Mouse (Mus musculus) G1E-ER4 (cell line): ENCODE measurements around the gene Esrrg. TPM values are rescaled to one million over a fixed set of nuclear protein-coding genes. Genes with fewer than 3 reads are reported as not detected.

Experiments
- GATA1 ChIP-seq: IDR thresholded peaks from one replicate; pipeline ENCODE4 v1.8.0; 2012; ENCODE audit warnings: low read length, inconsistent platforms
- polyA plus RNA-seq: library from polyadenylated mRNA; stranded (reverse); fragments of >175 nt; gene quantifications from 2 replicates; pipeline ENCODE4 v1.2.3, GENCODE M21; 2012

Gene Esrrg
- polyA plus RNA-seq, result not detected in 2 replicates

DNA sequence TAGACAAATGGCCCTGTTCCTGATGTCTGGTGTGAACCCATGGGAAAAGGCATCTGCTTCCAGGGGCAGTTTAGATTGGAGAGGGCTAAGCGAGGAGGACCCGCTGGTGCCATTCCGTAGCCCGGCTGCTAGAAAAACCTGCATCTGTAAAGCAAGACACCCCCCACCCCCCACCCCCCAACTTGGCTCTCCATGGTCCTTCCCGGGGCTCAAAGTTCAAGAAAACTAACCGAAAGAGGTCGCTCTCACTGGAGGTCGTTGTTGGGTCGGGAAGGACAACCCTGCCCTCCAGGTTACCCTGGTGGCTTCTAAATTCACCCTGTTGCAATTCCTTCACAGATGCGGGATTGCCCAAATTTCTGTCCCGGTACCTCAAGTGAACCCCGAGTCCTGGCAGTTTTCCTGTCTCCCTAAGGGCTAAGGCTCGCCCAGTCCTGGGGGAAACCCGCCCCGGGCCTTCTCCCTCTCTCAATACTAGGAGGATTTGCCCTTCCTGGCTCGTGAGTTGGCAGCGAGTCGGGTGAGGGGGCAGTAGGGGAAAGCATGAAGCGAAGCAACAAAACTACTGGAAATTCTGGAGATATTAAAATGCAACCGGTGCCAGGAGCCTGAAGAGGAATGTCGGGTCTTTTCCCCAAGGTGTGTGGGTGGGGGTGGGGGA lies at the start of gene Esrrg:
Esrrg (plus strand) TSS at position 531 of the 661 bp plus-strand sequence.
- TF ChIP-seq GATA1, result no peak

DNA sequence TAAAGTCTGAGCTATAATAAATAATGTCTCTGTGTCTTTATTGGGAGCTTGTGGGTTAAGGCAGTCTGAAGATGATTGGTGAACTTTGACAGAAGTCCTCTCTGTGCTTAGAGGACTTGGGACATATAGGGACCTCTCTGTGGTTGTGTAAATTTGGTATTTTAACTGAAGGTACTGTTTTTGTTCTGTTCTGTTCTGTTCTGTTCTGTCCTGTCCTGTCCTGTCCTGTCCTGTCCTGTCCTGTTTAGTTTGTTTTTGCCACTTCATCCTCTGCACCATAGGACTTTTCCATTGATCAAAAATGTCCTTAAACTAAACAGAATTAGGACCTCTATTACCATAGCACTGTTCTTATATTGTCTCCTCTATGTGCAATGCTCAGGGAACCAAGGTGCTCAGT lies 24.6 kb upstream of the Esrrg start:
- TF ChIP-seq GATA1, result no peak

DNA sequence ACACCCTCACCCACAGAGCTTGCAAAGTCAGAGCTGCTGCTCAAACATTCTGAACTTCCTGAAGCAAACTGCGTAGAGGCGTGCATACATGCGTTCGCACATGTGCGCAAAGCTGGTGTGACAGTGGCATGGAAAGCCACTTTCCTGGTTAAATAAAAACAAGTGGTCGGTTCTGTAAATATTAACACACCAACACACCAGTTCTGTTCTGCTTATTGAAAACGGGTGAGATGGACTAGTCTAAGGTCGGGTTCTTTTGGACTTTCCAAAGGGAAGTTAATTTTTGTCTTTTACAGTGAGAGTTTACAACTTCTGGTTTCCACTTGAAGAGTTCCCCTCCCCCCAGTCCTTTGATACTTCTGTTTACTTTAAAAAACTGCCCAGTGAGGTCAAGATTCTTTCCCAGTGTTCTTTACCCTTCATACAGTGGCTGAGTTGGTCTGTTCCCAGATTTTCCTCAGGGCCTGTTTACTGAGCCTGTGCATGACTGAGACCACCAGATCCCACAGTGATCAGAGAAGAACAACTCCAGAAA lies 22.0 kb upstream of the Esrrg start:
- no peak for TF ChIP-seq GATA1

DNA sequence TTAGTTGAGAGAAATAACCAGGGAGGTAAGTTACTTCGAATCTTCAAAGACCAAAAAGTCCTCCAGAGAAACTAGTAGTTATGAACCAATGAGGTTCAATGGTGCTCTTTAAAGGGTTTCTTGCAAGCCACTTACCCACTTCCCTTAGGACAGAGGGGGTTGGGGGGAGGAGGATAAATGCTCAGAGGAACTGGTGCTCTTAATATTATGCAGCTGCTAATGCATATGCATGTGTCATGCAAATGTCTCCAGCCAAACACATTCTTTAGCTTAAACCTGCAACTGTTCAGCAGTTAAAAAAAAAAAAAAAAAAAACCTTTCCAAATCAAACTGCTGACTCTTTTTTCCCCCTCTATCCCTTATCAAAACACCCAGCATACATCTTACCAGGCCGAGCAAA lies 5.6 kb upstream of the Esrrg start:
- TF ChIP-seq GATA1, result no peak

DNA sequence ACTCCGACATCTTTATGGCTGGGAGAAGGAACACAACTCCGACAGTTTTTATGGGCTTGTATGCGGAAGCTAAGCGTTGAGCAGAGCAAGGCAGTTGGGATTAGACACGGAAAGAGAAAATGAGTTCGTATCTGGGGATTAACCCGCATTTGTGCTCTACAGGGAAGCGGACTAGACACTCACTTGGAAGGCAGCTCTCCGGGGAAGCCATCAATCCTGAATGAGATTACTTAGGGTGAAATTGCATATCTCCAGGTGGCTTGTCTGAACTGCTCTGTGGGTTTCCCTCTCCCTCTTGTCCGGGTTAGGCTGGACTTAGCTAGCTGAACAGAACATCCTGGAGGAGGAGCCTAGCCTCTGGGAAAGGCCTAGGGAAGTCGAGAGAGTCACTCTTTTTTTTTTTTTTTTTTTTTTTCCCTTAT lies 4.5 kb upstream of the Esrrg start:
- no peak for TF ChIP-seq GATA1

DNA sequence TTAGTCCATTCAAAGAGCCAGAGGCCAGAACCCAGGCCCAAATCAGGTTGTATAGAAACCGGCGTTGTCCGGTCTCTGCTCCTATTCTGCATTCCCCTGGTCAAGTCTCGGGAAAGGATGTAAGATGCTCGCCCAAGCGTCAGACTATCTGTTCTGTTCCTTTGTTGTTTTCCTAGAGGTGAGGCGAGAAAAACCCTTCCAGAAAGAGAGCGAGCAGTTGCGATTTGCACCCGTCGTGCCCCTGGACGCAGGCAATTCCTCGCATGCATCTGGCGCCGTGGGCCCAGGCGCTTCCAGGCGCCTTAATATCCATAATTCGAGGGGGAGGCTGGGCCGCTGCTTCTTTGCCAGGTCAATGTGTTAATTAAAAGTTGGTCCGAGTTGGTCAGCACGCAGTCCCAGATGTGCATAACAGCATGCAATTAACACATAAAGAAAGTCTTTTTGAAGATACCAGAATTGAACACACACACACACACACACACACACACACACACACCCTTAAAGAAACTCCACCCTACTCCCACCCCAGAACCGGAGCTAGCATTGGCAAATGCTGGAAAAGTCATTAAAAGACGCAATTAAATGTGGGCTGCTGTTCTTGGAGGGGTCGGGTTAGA lies 3.8 kb upstream of the Esrrg start:
- no peak for TF ChIP-seq GATA1

DNA sequence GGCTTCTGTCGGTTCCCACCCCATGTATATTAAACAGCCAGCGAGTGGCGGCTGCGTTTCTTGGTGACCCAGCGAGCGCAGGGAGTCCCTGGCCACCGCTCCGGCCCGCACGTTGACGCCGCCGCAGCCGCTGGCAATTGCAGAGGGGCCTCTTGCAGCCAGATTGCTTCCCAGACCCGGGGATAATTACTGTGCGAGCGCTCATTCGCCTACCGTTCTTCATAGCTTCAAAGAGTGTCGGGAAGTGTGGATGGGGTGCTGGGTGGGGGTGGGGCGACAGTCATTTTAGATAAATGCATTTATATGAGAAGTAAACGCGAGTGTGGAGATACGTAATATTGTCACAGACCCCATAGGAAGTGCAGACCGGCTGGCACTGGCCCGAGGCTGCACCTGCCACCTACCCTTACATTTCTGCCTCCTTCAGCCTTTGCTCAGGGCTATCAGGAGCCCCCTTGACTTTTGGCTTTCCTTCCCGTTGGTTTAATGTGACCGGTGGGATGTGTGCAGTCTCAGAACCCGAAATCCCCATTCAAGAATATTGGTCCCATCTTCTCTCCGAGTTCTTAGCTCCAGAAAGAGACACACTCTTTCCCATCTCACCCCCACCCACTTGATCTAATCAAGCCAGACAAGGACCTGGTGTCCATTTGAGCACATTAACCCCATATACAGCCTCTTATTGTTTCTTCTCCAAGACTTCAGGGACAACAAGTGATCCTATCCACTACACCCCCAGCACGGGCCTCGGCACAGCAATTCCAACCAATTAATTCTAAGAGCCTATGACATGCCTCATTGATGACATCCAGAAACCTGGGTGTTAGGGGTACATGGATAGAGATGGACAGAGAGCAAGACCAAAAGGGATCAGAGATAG lies 3.0 kb upstream of the Esrrg start:
- no peak for TF ChIP-seq GATA1

DNA sequence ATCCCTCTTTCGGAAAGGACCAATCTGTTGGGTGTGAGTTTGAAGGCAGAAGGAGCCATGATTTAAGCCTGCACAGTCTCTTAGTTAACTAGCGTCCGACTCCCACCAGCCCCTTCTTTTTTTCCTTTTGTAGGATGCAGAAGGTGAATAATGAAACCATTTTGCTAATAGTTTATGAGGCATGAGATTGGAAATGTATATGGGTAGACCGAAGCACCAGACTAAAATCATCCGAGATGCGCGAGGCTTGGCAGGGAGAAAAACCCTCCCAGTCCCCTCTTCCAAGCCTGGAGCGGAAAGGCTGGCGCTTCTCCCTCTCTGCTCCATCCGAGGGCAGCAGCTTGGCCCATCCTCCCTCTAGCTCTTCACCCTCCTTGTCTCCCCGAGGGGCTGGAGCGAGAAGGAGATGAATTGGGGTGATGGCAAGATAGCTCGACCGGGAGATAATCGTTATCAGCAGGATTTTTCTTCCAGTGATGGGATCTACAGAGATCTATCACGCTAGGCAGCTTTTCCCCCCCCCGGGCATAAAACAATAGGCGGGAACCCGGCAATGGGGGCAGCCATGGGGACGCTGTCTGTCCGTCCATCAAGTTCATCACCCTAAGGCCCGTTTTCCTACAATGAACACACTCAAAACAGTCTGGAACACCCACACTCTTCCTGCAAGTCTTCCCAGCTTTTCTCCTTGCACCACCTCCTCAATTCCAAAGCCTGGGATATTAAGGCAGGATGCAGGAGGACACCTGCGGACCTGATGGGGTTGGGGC lies 2.1 kb upstream of the Esrrg start:
- TF ChIP-seq GATA1, result no peak

DNA sequence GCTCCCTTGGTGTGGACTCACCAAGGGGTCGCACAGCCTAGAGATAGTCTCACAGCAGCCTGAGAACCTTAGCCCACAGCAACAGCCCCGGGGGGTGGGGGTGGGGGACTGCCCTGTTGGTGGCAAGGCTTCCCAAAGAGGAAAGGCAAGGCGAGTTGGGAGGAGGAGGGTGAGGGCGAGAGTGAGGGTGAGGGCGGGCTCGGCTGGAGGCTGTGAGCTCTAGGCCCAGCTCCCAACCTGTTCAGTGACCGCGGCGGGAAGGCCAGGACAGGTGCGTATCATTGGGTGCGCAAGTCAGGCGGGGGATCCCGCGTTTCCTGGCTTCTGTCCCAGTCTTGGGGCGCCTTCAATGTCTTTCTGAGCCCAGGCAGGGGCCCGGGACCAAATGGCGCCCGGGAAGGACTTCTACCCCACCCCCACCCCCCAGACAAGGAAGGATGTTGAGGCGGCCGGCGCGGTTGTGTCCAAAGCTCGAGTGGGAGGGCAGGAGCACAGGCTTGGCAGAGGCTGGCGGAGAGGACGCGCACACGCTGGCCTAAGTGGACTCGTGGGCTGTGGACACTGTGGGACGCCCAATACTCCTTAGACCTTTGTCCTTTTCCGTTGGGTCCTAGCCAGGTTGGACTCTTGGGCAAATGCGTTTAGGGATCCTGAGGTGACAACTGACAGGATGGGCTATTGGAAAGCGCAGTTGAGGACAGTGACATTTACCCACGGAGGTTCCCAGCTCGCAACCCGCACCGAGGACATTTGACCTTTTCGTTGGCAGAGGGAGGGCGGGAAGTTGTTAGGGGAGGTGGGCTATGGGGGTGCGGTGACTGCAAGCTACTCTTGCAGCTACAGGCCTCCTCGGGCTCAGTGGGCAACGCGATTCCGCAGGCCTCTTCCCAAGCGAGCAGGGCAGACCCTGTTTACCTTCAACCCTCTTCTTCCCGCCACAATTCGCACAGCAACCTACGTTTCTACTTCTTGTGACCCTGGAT lies 1.2 kb upstream of the Esrrg start:
- TF ChIP-seq GATA1, result no peak

DNA sequence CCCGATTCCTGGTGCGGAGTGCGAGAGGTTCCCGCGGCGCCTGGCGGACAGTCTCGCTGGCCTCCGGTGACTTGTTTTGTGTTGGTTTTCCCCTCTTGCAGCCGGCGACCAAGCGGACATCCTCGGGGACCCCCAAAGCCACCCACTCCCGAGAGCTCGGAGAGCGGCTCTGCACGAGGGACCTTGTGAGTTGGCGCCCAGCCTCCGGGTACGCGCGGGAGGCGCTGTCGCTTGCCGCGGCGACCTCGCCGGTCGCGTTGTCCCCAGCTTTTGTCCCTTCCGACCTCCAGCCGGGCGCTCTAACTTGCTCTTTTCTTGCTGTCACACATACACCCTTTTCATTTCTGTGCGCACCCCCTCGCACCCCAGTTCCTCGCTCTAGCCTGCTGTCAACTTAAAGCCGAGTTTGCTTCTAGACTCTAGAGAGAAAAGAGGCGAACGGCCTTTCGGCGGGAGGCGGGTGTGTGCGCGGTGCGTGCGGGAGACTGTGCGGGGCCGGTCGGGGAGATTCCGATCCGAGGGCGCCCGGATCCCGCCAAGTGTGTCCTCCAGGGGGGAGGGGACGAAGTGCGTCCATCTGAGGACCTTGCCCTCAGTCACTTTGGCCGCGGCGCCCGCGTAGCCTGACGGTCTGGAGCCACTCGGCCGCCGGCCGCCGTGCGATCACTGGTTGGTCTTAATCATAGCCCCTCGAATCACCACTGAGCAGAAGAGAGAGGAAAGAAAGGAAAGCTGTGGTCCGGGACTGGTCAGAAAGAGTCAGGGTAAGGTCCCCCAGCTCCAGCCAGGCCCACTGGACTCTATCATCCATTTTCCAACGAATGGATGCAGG lies 646 bp downstream of the Esrrg start:
- no peak for TF ChIP-seq GATA1

DNA sequence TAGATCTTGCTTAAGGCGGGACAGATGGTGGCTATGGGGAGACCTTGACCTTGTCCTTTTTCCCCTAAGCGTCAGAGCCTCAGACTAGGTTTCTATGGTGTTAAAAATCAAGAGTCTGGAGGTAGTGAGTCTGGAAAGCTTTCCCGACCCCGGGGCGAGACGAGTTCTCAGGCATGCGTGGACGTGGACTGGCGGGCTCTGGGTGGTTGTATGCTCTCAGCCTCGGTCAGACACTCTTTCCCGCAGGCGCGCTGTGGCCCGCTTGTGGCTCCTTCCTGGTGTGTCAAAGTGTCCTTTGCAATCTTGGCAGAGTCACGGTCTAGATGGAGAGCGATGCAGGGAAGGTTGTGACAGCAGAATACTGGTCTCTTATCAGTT lies 1.3 kb downstream of the Esrrg start:
- no peak for TF ChIP-seq GATA1

DNA sequence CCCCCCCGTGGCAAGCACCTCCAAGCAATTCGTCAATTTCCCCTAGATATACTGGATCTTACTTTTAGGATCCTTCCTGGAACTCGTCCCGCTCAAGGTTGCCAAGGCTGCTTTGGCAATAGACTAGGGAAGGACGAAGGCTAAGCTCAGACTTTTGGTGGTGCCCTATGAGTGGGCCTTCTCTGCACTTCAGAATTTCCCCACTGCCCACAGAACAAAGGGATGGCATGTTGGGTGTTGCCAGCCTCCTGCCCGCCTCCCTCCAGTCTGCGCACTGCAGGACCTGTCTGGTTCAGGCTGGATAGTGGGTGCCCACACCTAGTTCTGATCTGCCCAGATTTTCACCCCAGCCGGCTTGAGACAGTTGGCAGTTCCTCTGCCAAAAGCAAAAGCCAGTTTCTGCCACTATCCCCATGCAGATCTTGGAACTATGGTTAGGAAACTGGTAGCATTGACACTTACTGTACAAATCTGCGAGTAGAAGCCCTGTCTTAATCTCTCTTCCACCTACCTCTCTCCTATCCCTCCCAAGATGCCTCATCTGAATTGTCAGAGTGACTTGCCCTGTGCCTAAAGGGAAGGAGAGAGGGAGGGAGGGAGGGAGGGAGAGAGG lies 1.9 kb downstream of the Esrrg start:
- no peak for TF ChIP-seq GATA1

DNA sequence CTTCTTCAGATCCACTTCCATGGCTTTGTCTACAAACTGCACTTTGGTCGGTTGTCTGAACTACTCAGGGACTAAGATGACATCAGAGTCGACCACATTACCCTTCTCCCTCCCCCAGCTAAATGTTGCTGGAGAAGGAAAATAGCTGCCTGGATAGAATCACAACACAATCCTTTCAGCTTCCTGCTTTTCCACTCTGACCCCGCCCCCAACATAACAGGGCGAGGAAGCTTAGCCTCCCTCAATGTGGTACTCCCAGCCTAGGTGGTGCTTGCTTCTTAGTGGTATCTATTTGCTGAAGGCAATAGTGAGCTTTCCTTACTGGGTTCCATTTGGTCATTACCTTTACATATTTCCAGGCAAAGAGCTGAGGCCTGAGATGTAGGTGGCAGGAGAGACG lies 3.3 kb downstream of the Esrrg start:
- no peak for TF ChIP-seq GATA1

DNA sequence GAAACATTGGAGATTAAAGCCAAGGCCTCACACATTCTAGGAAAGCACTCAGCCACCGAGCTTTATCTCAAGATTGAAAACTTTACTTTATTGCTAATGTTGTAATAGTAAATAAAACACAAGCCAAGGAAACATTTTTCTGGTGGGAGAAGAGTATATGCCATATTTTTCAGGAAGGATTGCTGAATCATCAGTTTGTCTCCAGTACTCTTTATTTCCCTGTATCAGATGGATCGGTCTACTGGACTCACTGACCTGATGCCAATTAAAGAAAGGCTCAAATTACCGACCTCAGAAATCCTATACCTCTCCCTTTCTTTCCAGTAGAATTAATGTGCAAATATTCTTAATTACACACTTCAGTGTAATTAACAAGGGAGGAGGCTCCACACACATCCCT lies 4.7 kb downstream of the Esrrg start:
- no peak for TF ChIP-seq GATA1
